Mouse (Mus musculus) kidney, embryonic 16.5 days (tissue): ENCODE measurements around the gene Tmem266. TPM values are rescaled to one million over a fixed set of nuclear protein-coding genes. Genes with fewer than 3 reads are reported as not detected.

Experiments used
- ATAC-seq: fragments of 200-750 bp; cut with Nextera tagmentation; 2 replicates; pipeline ENCODE4 v1.8.0; 2017; ENCODE audit warnings: moderate TSS enrichment; ENCODE audit not compliant: low FRiP score, low TSS enrichment
- H3K27ac ChIP-seq: fragments of 300-500 bp; sonication (generic); 2 replicates; pipeline ENCODE4 v1.5.1; 2014; ENCODE audit warnings: low read length
- H3K27me3 ChIP-seq: fragments of 300-500 bp; sonication (generic); 2 replicates; pipeline ENCODE4 v1.6.1; 2014; ENCODE audit warnings: low read length, control low read depth, mixed read lengths; ENCODE audit not compliant: insufficient read depth
- H3K36me3 ChIP-seq: fragments of 300-500 bp; sonication (generic); 2 replicates; pipeline ENCODE4 v1.6.1; 2014; ENCODE audit warnings: low read length, control low read depth, mixed read lengths; ENCODE audit not compliant: insufficient read depth
- H3K4me1 ChIP-seq: fragments of 300-500 bp; sonication (generic); 2 replicates; pipeline ENCODE4 v1.6.1; 2014; ENCODE audit warnings: low read length, control low read depth, mixed read lengths; ENCODE audit not compliant: insufficient read depth
- H3K4me2 ChIP-seq: fragments of 300-500 bp; sonication (generic); replicated peaks from 2 replicates; pipeline ENCODE4 v1.6.1; 2014; ENCODE audit warnings: low read depth, low read length
- H3K4me3 ChIP-seq: fragments of 300-500 bp; sonication (generic); 2 replicates; pipeline ENCODE4 v1.5.1; 2014; ENCODE audit warnings: mild to moderate bottlenecking, low read length
- H3K9ac ChIP-seq: fragments of 300-500 bp; sonication (generic); replicated peaks from 2 replicates; pipeline ENCODE4 v1.6.1; 2014; ENCODE audit warnings: low read length
- H3K9me3 ChIP-seq: fragments of 300-500 bp; sonication (generic); 2 replicates; pipeline ENCODE4 v1.6.1; 2016; ENCODE audit warnings: low read length, control low read depth
- WGBS: fragments of 180-500 bp; shearing (Covaris S2); extraction: QIAGEN DNeasy Blood & Tissue Kit; methylation state at CpG from one replicate; pipeline ENCODE4 v1.1.7; 2014; 5-methylcytosine and 5-hydroxymethylcytosine counted together
- polyA plus RNA-seq: library from polyadenylated mRNA; unstranded; fragments of >200 nt; fragmentation: Nextera tagmentation; extraction: Ambion mirVana; gene quantifications from 2 replicates; pipeline ENCODE4 v1.2.1, GENCODE M21; 2015

The Tmem266 gene
- polyA plus RNA-seq, 1 experiment from 2014 or later, result 0.47 TPM

GRCm38 (mm10) chr9:55387862-55388505, 61.3 kb downstream of the Tmem266 start:
- Histone ChIP-seq H3K4me2 (no peak overlapping the region), H3K9ac (no peak overlapping the region), H3K27me3 (0 out of 2 replicates have a peak, but pooled peaks cover 4% of the 10 kb centered on the region), H3K4me3 (no peak overlapping the region), H3K27ac (no peak overlapping the region), H3K9me3 (no peaks in the 10 kb centered on the region), H3K4me1 (no peaks in the 10 kb centered on the region), H3K36me3 (no peaks in the 10 kb centered on the region)
- no peak for ATAC-seq
- WGBS, result 71% methylated on average over 14 of the region's 14 CpGs

GRCm38 (mm10) chr9:55391909-55392658, 65.4 kb downstream of the Tmem266 start:
- Histone ChIP-seq H3K36me3 (no peaks in the 10 kb centered on the region), H3K9me3 (no peaks in the 10 kb centered on the region), H3K4me3 (no peak overlapping the region), H3K9ac (no peak overlapping the region), H3K4me1 (no peaks in the 10 kb centered on the region), H3K27ac (no peak overlapping the region), H3K4me2 (no peak overlapping the region), H3K27me3 (0 out of 2 replicates have a peak, but pooled peaks cover 5% of the 10 kb centered on the region)
- WGBS, result 31% methylated on average over 17 of the region's 17 CpGs
- peak; percentile 75; the same call in 1 of the 2 replicates for ATAC-seq

- Histone ChIP-seq H3K9ac (no peak overlapping the region), H3K4me3 (no peak overlapping the region), H3K4me1 (0 out of 2 replicates have a peak, but pooled peaks cover 5% of the 10 kb centered on the region), H3K36me3 (no peaks in the 10 kb centered on the region), H3K9me3 (no peaks in the 10 kb centered on the region), H3K27ac (no peak overlapping the region), H3K4me2 (no peak overlapping the region), H3K27me3 (0 out of 2 replicates have a peak, but pooled peaks cover 5% of the 10 kb centered on the region)
- no peak for ATAC-seq
- WGBS, result 80% methylated on average over 1 of the region's 1 CpGs
Observed at GRCm38 (mm10) chr9:55395650-55396049, 68.9 kb downstream of the Tmem266 start.

- 66% methylated on average over 7 of the region's 7 CpGs for WGBS
- no peak for ATAC-seq
- H3K9ac ChIP-seq, result no peak overlapping the region
- peaks cover 19% of the 10 kb centered on the region; the same call in 1 of the 2 replicates for H3K4me1 ChIP-seq
- no peak overlapping the region for H3K27ac ChIP-seq
- no peak overlapping the region for H3K4me3 ChIP-seq
- H3K27me3 ChIP-seq, result 0 out of 2 replicates have a peak, but pooled peaks cover 2% of the 10 kb centered on the region
- no peaks in the 10 kb centered on the region for H3K36me3 ChIP-seq
- no peaks in the 10 kb centered on the region for H3K9me3 ChIP-seq
- no peak overlapping the region for H3K4me2 ChIP-seq
Observed at GRCm38 (mm10) chr9:55398985-55399554, 72.4 kb downstream of the Tmem266 start.

- Histone ChIP-seq H3K27me3 (no peaks in the 10 kb centered on the region), H3K9ac (no peak overlapping the region), H3K4me3 (no peak overlapping the region), H3K36me3 (no peaks in the 10 kb centered on the region), H3K27ac (no peak overlapping the region), H3K4me2 (no peak overlapping the region), H3K9me3 (no peaks in the 10 kb centered on the region), H3K4me1 (peaks cover 20% of the 10 kb centered on the region; the same call in 1 of the 2 replicates)
- no peak for ATAC-seq
- WGBS, result 18% methylated on average over 7 of the region's 7 CpGs
Observed at GRCm38 (mm10) chr9:55402276-55402675, 75.6 kb downstream of the Tmem266 start.

GRCm38 (mm10) chr9:55404256-55404655, 77.5 kb downstream of the Tmem266 start:
- H3K9me3 ChIP-seq, result no peaks in the 10 kb centered on the region
- ATAC-seq, result no peak
- H3K4me3 ChIP-seq, result no peak overlapping the region
- no peak overlapping the region for H3K9ac ChIP-seq
- H3K27ac ChIP-seq, result no peak overlapping the region
- H3K36me3 ChIP-seq, result no peaks in the 10 kb centered on the region
- WGBS, result 85% methylated on average over 4 of the region's 4 CpGs
- peaks cover 22% of the 10 kb centered on the region; the same call in 1 of the 2 replicates for H3K4me1 ChIP-seq
- H3K27me3 ChIP-seq, result no peaks in the 10 kb centered on the region
- no peak overlapping the region for H3K4me2 ChIP-seq

GRCm38 (mm10) chr9:55404976-55405702, 78.4 kb downstream of the Tmem266 start:
- no peak overlapping the region for H3K27ac ChIP-seq
- no peak for ATAC-seq
- H3K9me3 ChIP-seq, result no peaks in the 10 kb centered on the region
- H3K4me2 ChIP-seq, result no peak overlapping the region
- no peak overlapping the region for H3K9ac ChIP-seq
- H3K27me3 ChIP-seq, result no peaks in the 10 kb centered on the region
- peaks cover 19% of the 10 kb centered on the region; the same call in 1 of the 2 replicates for H3K4me1 ChIP-seq
- no peak overlapping the region for H3K4me3 ChIP-seq
- H3K36me3 ChIP-seq, result no peaks in the 10 kb centered on the region
- 63% methylated on average over 6 of the region's 6 CpGs for WGBS

GRCm38 (mm10) chr9:55406773-55407172, 80.1 kb downstream of the Tmem266 start:
- ATAC-seq, result peak; percentile 67
- no peak overlapping the region for H3K4me3 ChIP-seq
- H3K27me3 ChIP-seq, result no peaks in the 10 kb centered on the region
- H3K4me1 ChIP-seq, result peaks cover 24% of the 10 kb centered on the region; the same call in 1 of the 2 replicates
- H3K27ac ChIP-seq, result no peak overlapping the region
- 39% methylated on average over 2 of the region's 2 CpGs for WGBS
- H3K36me3 ChIP-seq, result no peaks in the 10 kb centered on the region
- H3K9ac ChIP-seq, result no peak overlapping the region
- no peak overlapping the region for H3K4me2 ChIP-seq
- no peaks in the 10 kb centered on the region for H3K9me3 ChIP-seq

GRCm38 (mm10) chr9:55408851-55409250, 82.1 kb downstream of the Tmem266 start:
- Histone ChIP-seq H3K27ac (no peak overlapping the region), H3K4me3 (no peak overlapping the region), H3K4me1 (peaks cover 16% of the 10 kb centered on the region), H3K9me3 (no peaks in the 10 kb centered on the region), H3K4me2 (no peak overlapping the region), H3K36me3 (no peaks in the 10 kb centered on the region), H3K27me3 (no peaks in the 10 kb centered on the region), H3K9ac (no peak overlapping the region)
- WGBS, result 50% methylated on average over 4 of the region's 4 CpGs
- no peak for ATAC-seq
